Mouse (Mus musculus): ENCODE data around the gene Synpo2.
"Not testable (repeated sequence)": the region's sequence is repeated elsewhere in the genome, so short reads cannot be mapped to it uniquely, and the experiment has no call there.

The Synpo2 gene

GRCm38 (mm10) chr3:123138274-123139003 lies 97.5 kb downstream of the Synpo2 start:
- DNase-seq (ENCODE audit: low read depth in 2 of 2, low spot score in 2 of 2): no peak

- no peak for DNase-seq (ENCODE audit: low read depth in 2 of 2, low spot score in 2 of 2)
These were observed 103.8 kb downstream of the Synpo2 start for GRCm38 (mm10) chr3:123132101-123132500.

DNA sequence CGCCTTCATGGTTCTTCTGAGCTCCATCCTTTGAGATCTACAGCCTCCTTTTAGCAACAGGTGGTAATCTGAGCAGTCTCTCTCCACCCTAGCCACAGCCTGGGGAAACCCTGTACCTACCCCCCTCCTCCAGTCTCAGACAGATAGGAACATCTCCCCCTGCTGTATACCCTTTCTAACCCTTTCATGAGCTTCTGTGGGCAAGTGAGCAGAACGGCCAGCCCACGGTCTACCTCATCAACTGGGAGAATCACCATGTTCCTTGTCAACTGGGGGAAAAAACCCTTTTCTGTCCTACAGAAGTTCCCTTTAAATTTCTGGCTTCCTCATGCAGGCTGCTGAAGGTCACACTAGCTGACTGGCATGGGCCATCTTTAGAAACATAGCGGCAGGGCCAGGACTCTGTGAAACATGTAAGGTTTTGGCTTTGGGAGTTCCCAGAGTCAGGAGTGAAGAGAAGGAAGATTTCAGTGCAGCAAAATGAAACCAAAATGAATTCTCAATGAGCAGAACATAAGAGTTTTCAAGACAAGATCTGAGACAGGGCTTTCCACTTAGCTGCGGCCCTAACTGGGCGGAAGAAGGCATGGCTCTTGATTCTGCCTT lies 104.7 kb downstream of the Synpo2 start:
- no peak for DNase-seq (ENCODE audit: low read depth in 2 of 2, low spot score in 2 of 2)

GRCm38 (mm10) chr3:123130314-123131150 lies 105.4 kb downstream of the Synpo2 start:
- DNase-seq (ENCODE audit: low read depth in 2 of 2, low spot score in 2 of 2): no peak

DNA sequence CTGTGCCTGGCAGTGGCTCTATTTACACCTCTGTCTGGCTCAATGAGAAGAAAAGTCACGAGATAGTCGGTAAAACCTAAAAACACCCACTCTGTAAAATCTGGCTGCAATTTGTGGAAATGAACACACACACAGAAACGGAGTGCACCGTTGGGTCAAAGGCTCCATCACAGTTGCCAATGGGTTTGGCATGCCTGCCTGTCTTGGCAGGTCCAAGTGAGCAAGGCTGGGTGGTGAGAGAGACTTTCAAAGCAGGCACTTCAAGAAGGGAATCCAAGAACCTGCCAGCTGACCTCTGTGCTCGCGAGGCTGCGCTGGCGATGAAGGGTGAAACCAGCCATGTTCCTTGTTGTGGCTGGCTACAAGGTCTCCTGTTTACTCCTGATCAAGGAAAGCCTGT lies 107.2 kb downstream of the Synpo2 start:
- no peak for DNase-seq (ENCODE audit: low read depth in 2 of 2, low spot score in 2 of 2)

GRCm38 (mm10) chr3:123128091-123128490 lies 107.9 kb downstream of the Synpo2 start:
- no peak for DNase-seq (ENCODE audit: low read depth in 2 of 2, low spot score in 2 of 2)

DNA sequence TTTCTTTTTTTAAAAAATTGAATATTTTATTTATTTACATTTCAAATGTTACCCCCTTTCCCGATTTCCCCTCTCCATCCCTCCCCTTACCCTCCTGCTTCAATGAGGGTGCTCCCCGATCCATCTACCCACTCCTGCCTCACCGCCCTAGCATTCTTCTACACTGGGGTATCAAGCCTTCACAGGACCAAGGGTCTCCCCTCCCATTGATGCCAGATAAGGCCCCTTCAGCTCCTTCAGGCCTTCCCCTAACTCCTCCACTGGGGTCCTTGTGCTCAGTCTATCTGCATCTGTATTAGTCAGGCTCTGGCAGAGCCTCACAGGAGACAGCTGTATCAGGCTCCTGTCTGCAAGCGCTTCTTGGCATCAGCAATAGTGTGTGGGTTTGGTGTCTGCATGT lies 109.2 kb downstream of the Synpo2 start:
- DNase-seq (ENCODE audit: low read depth in 2 of 2, low spot score in 2 of 2): not testable (repeated sequence)

GRCm38 (mm10) chr3:123123817-123124216 lies 112.1 kb downstream of the Synpo2 start:
- DNase-seq (ENCODE audit: low read depth in 2 of 2, low spot score in 2 of 2): no peak

- no peak for DNase-seq (ENCODE audit: low read depth in 2 of 2, low spot score in 2 of 2)
These were observed 113.6 kb downstream of the Synpo2 start for GRCm38 (mm10) chr3:123122151-123123030.

DNA sequence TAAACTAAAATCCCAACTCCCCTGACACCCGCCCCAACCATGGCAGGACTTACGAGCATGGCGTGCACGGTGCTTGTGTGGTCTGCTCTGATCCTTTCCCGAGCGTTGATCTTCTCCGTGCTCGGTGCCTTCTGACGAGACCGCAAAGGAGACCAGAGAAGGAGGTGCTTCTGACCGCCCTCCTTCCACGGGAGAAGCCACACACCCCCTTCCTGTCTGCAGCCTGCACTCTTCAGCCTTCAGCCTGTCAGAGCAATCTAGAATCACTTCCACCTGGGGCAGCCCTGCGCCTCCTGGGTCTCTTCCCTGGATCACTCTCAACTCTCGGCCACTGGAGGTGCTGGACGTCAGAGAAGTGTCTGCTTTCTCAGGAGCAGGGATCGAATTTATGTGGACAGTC lies 119.0 kb downstream of the Synpo2 start:
- no peak for DNase-seq (ENCODE audit: low read depth in 2 of 2, low spot score in 2 of 2)

DNA sequence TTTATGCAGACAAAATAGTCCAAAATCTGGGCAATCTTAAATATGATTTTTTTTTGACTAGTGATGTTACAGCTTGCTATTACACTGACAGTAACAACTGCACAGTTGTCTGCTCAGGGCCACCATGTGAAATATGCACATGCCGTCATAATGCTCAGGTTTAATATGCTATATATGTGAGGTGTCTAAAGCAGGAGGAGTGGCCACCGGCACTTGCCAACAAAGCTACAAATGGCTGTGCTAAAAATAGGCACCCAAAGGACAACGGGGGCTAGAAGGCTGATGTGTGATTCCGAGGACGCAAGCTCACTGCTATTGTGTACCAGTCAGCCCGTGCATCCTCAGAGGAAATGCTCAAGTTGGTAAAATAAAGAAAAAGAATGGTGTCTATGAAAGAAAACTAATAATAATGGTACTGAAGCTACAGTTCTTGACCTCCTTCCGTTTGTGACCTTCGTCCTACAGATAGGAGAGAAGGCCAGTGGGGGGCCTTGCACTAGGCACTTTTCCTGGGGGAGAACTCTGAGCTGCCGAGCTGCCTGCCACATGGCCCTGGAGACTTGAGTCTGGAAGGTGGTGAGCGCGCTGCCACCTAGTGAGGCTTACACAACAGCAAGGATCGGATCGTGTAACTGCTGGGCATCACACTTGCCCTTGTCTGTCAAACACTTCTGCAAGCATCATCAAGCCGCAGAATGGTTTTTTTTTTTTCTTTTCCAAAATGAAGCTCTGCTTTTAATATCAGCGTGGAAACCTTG lies 120.0 kb downstream of the Synpo2 start:
- no peak for DNase-seq (ENCODE audit: low read depth in 2 of 2, low spot score in 2 of 2)

GRCm38 (mm10) chr3:123114001-123114635 lies 121.8 kb downstream of the Synpo2 start:
- no peak for DNase-seq (ENCODE audit: low read depth in 2 of 2, low spot score in 2 of 2)

GRCm38 (mm10) chr3:123112781-123113180 lies 123.2 kb downstream of the Synpo2 start:
- DNase-seq (ENCODE audit: low read depth in 2 of 2, low spot score in 2 of 2): no peak

DNA sequence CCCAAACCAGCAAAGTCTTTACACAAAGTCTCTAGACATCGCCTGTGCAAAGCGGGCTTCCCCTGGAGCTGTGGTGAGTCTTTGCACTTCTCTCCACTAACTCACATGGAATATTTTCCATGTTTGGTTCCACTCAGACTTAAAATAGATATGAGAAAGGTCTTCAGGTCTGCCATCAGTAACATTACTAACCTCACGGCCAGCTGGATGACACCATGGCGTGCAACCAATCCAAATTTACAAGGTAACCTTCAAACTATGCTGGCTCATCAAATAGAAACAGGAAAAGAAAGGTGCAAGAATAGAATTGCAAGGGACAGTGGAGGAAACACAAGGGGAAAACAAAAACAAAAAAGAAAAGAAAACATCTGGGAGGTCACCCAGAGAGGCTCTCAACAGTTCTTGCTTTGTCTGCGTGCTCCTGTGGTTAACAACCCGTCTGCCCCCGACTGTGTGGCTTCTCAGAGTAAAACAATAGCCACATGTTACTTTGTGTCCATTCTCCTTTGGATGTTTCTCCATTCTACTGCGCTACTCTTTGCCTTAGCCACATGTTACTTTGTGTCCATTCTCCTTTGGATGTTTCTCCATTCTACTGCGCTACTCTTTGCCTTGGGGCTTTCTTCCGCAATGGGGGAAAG lies 124.8 kb downstream of the Synpo2 start:
- no peak for DNase-seq (ENCODE audit: low read depth in 2 of 2, low spot score in 2 of 2)

- no peak for DNase-seq (ENCODE audit: low read depth in 2 of 2, low spot score in 2 of 2)
These were observed 128.0 kb downstream of the Synpo2 start for GRCm38 (mm10) chr3:123107830-123108549.

- no peak for DNase-seq (ENCODE audit: low read depth in 2 of 2, low spot score in 2 of 2)
These were observed 131.6 kb downstream of the Synpo2 start for GRCm38 (mm10) chr3:123104325-123104724.

DNA sequence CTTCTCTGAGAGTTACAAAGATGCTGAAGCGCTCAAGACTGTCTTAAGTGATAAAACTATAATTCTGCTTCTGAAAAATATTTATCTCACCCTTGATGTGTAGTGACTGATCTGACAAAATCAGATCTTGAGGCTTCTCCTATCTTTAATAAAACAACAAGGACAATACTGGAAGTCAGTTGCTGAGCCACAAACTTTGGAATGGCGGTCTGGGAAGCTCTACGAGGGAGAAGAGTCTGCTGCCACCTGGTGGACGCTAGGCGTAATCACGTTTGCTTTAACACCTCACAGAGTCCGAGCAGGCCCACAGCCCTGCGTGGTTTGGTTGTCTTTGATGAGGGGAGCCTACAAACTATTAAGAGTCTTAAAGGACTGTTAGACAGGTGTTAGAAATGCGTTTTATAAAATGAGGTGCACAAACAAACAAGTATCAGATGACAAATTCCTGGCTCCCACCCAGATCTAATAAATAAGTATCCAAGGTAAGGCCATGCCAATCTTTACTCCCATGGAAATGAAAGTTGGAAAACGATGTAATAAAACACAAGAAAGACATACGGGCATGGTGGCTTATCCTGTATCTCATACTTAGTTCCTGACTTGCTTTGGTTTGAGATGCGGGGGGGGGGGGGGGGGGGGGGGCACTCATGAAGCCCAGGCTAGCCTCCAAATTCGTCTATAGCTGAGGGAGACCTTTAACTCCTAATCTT lies 132.6 kb downstream of the Synpo2 start:
- peak; percentile 20 to 39 for DNase-seq (ENCODE audit: low read depth in 2 of 2, low spot score in 2 of 2)

DNA sequence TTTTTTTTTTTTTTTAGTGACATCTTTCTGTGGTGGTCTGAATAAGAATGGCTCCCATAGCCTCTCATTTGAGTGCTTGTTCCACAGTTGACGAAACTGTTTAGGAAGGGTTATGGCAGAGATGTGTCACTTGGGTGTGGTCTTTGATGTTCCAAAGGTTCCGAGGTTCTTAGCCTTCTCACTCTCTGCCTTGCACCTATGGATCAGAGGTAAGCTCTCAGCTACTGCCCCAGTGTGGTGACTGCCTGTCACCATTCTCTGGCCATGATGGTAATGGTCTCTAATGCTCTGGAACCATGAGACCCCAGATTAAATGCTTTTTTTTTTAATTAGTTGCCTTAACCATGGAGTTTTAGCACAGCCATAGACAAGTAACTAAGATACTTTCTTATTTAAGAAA lies 134.2 kb downstream of the Synpo2 start:
- no peak for DNase-seq (ENCODE audit: low read depth in 2 of 2, low spot score in 2 of 2)

All from CD8-positive naive resting alpha-beta T cell, adult 2 months (primary cell).